Comparison of ENCODE assay signal across 19 mouse cellular contexts in genomic region chr2:138670307-138670706, GRCm38 (mm10).
A peak's percentile ranks its signal among the peaks of the same experiment; 100 is the strongest.
DNase-seq lines count a peak whose midpoint lies in the region; ATAC-seq and TF ChIP-seq lines count a peak whose summit lies in the region.
"Had no signal": no experiment of that assay in that cellular context is flagged by ENCODE, and none has a peak within 500 bp of the region (broad histone marks: within the 10 kb centered on the region; RNA-seq: fewer than 3 reads in every experiment).

No protein-coding gene starts in this region.

- no peak overlapping the region for H3K27ac ChIP-seq in forebrain, embryonic 13.5 days
- no peak overlapping the region for H3K27ac ChIP-seq in forebrain, postnatal 0 days (ENCODE audit: low read depth, low read length)
- 0 out of 2 replicates have a peak overlapping the region, but pooled peaks have one; percentile 2 for H3K27ac ChIP-seq in midbrain, embryonic 14.5 days (replicated peaks; ENCODE audit: low read depth, low read length)
- H3K27ac ChIP-seq in midbrain, postnatal 0 days (ENCODE audit: low read depth, low read length) = no peak overlapping the region
- H3K27ac ChIP-seq in midbrain, embryonic 15.5 days = no peak overlapping the region
- H3K27ac ChIP-seq: forebrain, embryonic 15.5 days; heart, adult 2 months; heart, embryonic 15.5 days; hindbrain, embryonic 14.5 days had no signal

- H3K4me2 ChIP-seq in forebrain, embryonic 13.5 days = no peak overlapping the region
- no peak overlapping the region for H3K4me2 ChIP-seq in forebrain, postnatal 0 days (ENCODE audit: low read depth)
- H3K4me2 ChIP-seq in midbrain, embryonic 14.5 days (ENCODE audit: low read length) = no peak overlapping the region
- no peak overlapping the region for H3K4me2 ChIP-seq in midbrain, postnatal 0 days (ENCODE audit: low read depth, low read length, poor library complexity, severe bottlenecking)
- no peak overlapping the region for H3K4me2 ChIP-seq in midbrain, embryonic 15.5 days
- H3K4me2 ChIP-seq: forebrain, embryonic 15.5 days; heart, embryonic 11.5 days; heart, embryonic 15.5 days; hindbrain, embryonic 14.5 days had no signal

- no peaks in the 10 kb centered on the region for H3K36me3 ChIP-seq in forebrain, embryonic 13.5 days (ENCODE audit: poor library complexity, severe bottlenecking)
- no peaks in the 10 kb centered on the region for H3K36me3 ChIP-seq in forebrain, postnatal 0 days (ENCODE audit: insufficient read depth)
- no peaks in the 10 kb centered on the region for H3K36me3 ChIP-seq in midbrain, embryonic 14.5 days (ENCODE audit: control insufficient read depth, insufficient read depth, low read length)
- H3K36me3 ChIP-seq in midbrain, postnatal 0 days (ENCODE audit: insufficient read depth, low read length) = no peaks in the 10 kb centered on the region
- no peaks in the 10 kb centered on the region for H3K36me3 ChIP-seq in midbrain, embryonic 15.5 days (replicated peaks)
- H3K36me3 ChIP-seq: forebrain, embryonic 15.5 days; heart, embryonic 15.5 days had no signal

- no peak for DNase-seq in forebrain, postnatal 0 days
- peak; percentile 48 for DNase-seq in midbrain, embryonic 14.5 days
- DNase-seq in midbrain, postnatal 0 days (ENCODE audit: low spot score) = no peak
- DNase-seq in embryo, embryonic 11 days = no peak
- DNase-seq: adrenal gland, adult 2 months; adrenal gland, postnatal 25 days; cerebellum, adult 2 months; cerebellum, postnatal 14 days; gastrocnemius, postnatal 14 days; heart, adult 2 months; heart, postnatal 14 days had no signal

- peak; percentile 38; the same call in 1 of the 2 replicates for ATAC-seq in forebrain, embryonic 13.5 days
- ATAC-seq in forebrain, postnatal 0 days = no peak
- no peak for ATAC-seq in midbrain, embryonic 14.5 days (ENCODE audit: low FRiP score, low TSS enrichment)
- no peak for ATAC-seq in midbrain, postnatal 0 days (ENCODE audit: low FRiP score)
- peak; percentile 54; the same call in 1 of the 2 replicates for ATAC-seq in midbrain, embryonic 15.5 days (replicated peaks)
- no peak for ATAC-seq in inflammation-experienced regulatory T-cells, adult 6 months
- ATAC-seq: forebrain, embryonic 15.5 days; intestine, postnatal 0 days had no signal

- H3K9ac ChIP-seq in forebrain, embryonic 13.5 days = no peak overlapping the region
- H3K9ac ChIP-seq in forebrain, postnatal 0 days = no peak overlapping the region
- no peak overlapping the region for H3K9ac ChIP-seq in midbrain, embryonic 14.5 days (replicated peaks; ENCODE audit: low read length)
- H3K9ac ChIP-seq in midbrain, postnatal 0 days (replicated peaks; ENCODE audit: low read length, poor library complexity, severe bottlenecking) = no peak overlapping the region
- no peak overlapping the region for H3K9ac ChIP-seq in midbrain, embryonic 15.5 days
- H3K9ac ChIP-seq: forebrain, embryonic 15.5 days; heart, embryonic 15.5 days; hindbrain, embryonic 14.5 days had no signal

- no peaks in the 10 kb centered on the region for H3K27me3 ChIP-seq in forebrain, embryonic 13.5 days
- H3K27me3 ChIP-seq in forebrain, postnatal 0 days (ENCODE audit: insufficient read depth, low read length) = no peaks in the 10 kb centered on the region
- no peaks in the 10 kb centered on the region for H3K27me3 ChIP-seq in midbrain, embryonic 14.5 days (ENCODE audit: control insufficient read depth, insufficient read depth, low read length)
- no peaks in the 10 kb centered on the region for H3K27me3 ChIP-seq in midbrain, postnatal 0 days (ENCODE audit: insufficient read depth, low read length)
- no peaks in the 10 kb centered on the region for H3K27me3 ChIP-seq in midbrain, embryonic 15.5 days (replicated peaks)
- H3K27me3 ChIP-seq: forebrain, embryonic 15.5 days; heart, embryonic 15.5 days had no signal

- H3K4me3 ChIP-seq in forebrain, embryonic 13.5 days = no peak overlapping the region
- H3K4me3 ChIP-seq in forebrain, postnatal 0 days (ENCODE audit: low read depth, low read length) = no peak overlapping the region
- no peak overlapping the region for H3K4me3 ChIP-seq in midbrain, embryonic 14.5 days (replicated peaks; ENCODE audit: low read depth, low read length)
- no peak overlapping the region for H3K4me3 ChIP-seq in midbrain, postnatal 0 days (ENCODE audit: low read depth, low read length)
- H3K4me3 ChIP-seq in midbrain, embryonic 15.5 days = no peak overlapping the region
- H3K4me3 ChIP-seq: forebrain, embryonic 15.5 days; heart, adult 2 months; heart, embryonic 15.5 days had no signal

- no peaks in the 10 kb centered on the region for H3K9me3 ChIP-seq in forebrain, embryonic 13.5 days (replicated peaks)
- no peaks in the 10 kb centered on the region for H3K9me3 ChIP-seq in forebrain, postnatal 0 days (ENCODE audit: low read length)
- H3K9me3 ChIP-seq in midbrain, embryonic 14.5 days (ENCODE audit: control insufficient read depth, low read length) = no peaks in the 10 kb centered on the region
- no peaks in the 10 kb centered on the region for H3K9me3 ChIP-seq in midbrain, postnatal 0 days (ENCODE audit: low read length)
- no peaks in the 10 kb centered on the region for H3K9me3 ChIP-seq in midbrain, embryonic 15.5 days
- H3K9me3 ChIP-seq: forebrain, embryonic 15.5 days; heart, embryonic 15.5 days had no signal

- no peak for TF ChIP-seq CTCF in forebrain, postnatal 0 days (IDR thresholded peaks at IDR 0.05; ENCODE audit: low read depth)
- no peak for TF ChIP-seq CTCF in midbrain, postnatal 0 days (IDR thresholded peaks at IDR 0.05)

- peaks cover 5% of the 10 kb centered on the region for H3K4me1 ChIP-seq in forebrain, embryonic 13.5 days
- no peaks in the 10 kb centered on the region for H3K4me1 ChIP-seq in forebrain, postnatal 0 days (ENCODE audit: insufficient read depth)
- 0 out of 2 replicates have a peak, but pooled peaks cover 4% of the 10 kb centered on the region for H3K4me1 ChIP-seq in midbrain, embryonic 14.5 days (ENCODE audit: control insufficient read depth, insufficient read depth, low read length)
- H3K4me1 ChIP-seq in midbrain, postnatal 0 days (ENCODE audit: insufficient read depth, low read length) = 0 out of 2 replicates have a peak, but pooled peaks cover 3% of the 10 kb centered on the region
- peaks cover 6% of the 10 kb centered on the region for H3K4me1 ChIP-seq in midbrain, embryonic 15.5 days
- H3K4me1 ChIP-seq: forebrain, embryonic 15.5 days; heart, embryonic 15.5 days had no signal

Comparison
In these comparisons a context has a peak if more than half of its experiments do, and no peak if none do; other contexts are left out.
1. ATAC-seq: peak in forebrain, embryonic 13.5 days (single experiment) and midbrain, embryonic 15.5 days (single experiment); none in forebrain, postnatal 0 days (single experiment), midbrain, embryonic 14.5 days (single experiment), midbrain, postnatal 0 days (single experiment) and inflammation-experienced regulatory T-cells, adult 6 months (single experiment).